Mouse (Mus musculus) lung, embryonic 14.5 days (tissue): ENCODE results near the gene Wdr48. TPM values are rescaled to one million over a fixed set of nuclear protein-coding genes. Genes with fewer than 3 reads are reported as not detected.

ENCODE experiments used
- ATAC-seq: fragments of 200-750 bp; cut with Nextera tagmentation; 2 replicates; pipeline ENCODE4 v1.8.0; 2017; ENCODE audit warnings: mild to moderate bottlenecking, moderate TSS enrichment, moderate library complexity; ENCODE audit not compliant: insufficient read depth
- DNase-seq: peaks from one replicate; pipeline ENCODE4 v3.0.0-alpha.2; 2015
- H3K27ac ChIP-seq: fragments of 300-500 bp; sonication (generic); 2 replicates; pipeline ENCODE4 v1.5.1; 2014; ENCODE audit warnings: low read depth, mild to moderate bottlenecking, moderate library complexity
- H3K27me3 ChIP-seq: fragments of 300-500 bp; sonication (generic); 2 replicates; pipeline ENCODE4 v1.6.1; 2014; ENCODE audit warnings: low read length, control low read depth; ENCODE audit not compliant: insufficient read depth
- H3K36me3 ChIP-seq: fragments of 300-500 bp; sonication (generic); 2 replicates; pipeline ENCODE4 v1.6.1; 2014; ENCODE audit warnings: control low read depth; ENCODE audit not compliant: insufficient read depth
- H3K4me1 ChIP-seq: fragments of 300-500 bp; sonication (generic); 2 replicates; pipeline ENCODE4 v1.6.1; 2014; ENCODE audit warnings: antibody characterized with exemption, control low read depth; ENCODE audit not compliant: insufficient read depth
- H3K4me2 ChIP-seq: fragments of 300-500 bp; sonication (generic); 2 replicates; pipeline ENCODE4 v1.6.1; 2014; ENCODE audit warnings: mild to moderate bottlenecking
- H3K4me3 ChIP-seq: fragments of 300-500 bp; sonication (generic); 2 replicates; pipeline ENCODE4 v1.5.1; 2014; ENCODE audit warnings: low read depth, low read length
- H3K9ac ChIP-seq: fragments of 300-500 bp; sonication (generic); 2 replicates; pipeline ENCODE4 v1.6.1; 2014
- H3K9me3 ChIP-seq: fragments of 300-500 bp; sonication (generic); 2 replicates; pipeline ENCODE4 v1.6.1; 2016; ENCODE audit warnings: low read depth, low read length, control low read depth
- CTCF ChIP-seq: IDR thresholded peaks from 2 replicates; pipeline ENCODE4 v1.5.1; 2016; ENCODE audit warnings: antibody characterized with exemption, low read depth
- WGBS: fragments of 180-500 bp; shearing (Covaris S2); extraction: QIAGEN DNeasy Blood & Tissue Kit; methylation state at CpG from one replicate; pipeline ENCODE4 v1.1.7; 2014; 5-methylcytosine and 5-hydroxymethylcytosine counted together
- polyA plus RNA-seq: library from polyadenylated mRNA; unstranded; fragments of >200 nt; fragmentation: Nextera tagmentation; extraction: Ambion mirVana; gene quantifications from 2 replicates; pipeline ENCODE4 v1.2.1, GENCODE M21; 2014

Wdr48 gene
- polyA plus RNA-seq, 1 experiment from 2014 or later: 50.9 TPM

DNA sequence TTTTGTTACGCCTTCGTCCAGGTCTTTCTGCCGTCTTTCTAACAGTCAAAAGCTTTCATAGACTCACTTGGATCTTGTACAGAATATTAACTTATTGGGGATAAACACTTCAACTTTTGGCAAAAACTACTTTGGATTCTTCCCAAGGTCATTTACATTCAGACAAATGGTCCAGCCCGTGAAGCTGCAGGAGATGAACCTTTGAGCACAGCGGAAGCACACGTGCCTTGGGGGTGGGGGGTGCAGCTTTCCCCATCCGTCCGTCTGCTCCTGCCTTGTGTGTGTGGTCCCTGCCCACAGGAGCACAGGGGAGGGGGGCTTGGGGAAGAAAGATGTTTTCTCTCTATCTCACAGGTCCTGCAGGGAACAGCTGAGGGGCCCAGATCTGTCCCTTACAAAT, 31.1 kb downstream of the Wdr48 start:
- DNase-seq (peak; percentile 90), ATAC-seq (peak; percentile 74)
- Histone ChIP-seq H3K9me3 (no peaks in the 10 kb centered on the region), H3K36me3 (peaks cover 89% of the 10 kb centered on the region), H3K4me1 (0 out of 2 replicates have a peak, but pooled peaks cover 5% of the 10 kb centered on the region), H3K4me2 (peak overlapping the region; percentile 38; the same call in 1 of the 2 replicates), H3K4me3 (no peak overlapping the region), H3K9ac (no peak overlapping the region), H3K27me3 (no peaks in the 10 kb centered on the region), H3K27ac (peak overlapping the region; percentile 90)
- 38% methylated on average over 8 of the region's 8 CpGs for WGBS
- TF ChIP-seq CTCF: no peak

DNA sequence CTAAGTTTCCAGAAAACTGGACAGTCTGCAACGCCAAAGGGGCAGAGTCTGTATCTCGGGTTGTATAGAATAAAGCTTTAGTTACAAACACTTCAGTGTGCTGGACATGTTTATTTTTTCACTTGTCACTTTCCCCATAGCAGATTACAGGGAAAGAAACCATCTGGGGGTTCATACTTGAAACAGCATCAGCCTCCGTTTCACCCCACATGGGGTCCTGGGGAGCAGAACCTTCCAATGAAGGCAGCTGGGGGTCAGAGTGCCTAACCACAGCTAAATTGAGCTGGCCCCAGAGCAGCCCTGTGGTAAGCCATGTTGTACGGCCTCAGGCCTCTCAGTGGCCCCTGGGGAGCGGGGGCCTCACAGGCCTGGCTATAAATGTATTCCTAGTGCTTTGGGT, 31.8 kb downstream of the Wdr48 start:
- no peaks in the 10 kb centered on the region for H3K9me3 ChIP-seq
- peak overlapping the region; percentile 90 for H3K27ac ChIP-seq
- peak; percentile 89 for DNase-seq
- peaks cover 90% of the 10 kb centered on the region for H3K36me3 ChIP-seq
- WGBS: 36% methylated on average over 5 of the region's 5 CpGs
- ATAC-seq: peak; percentile 80
- H3K27me3 ChIP-seq: no peaks in the 10 kb centered on the region
- no peak for TF ChIP-seq CTCF
- 0 out of 2 replicates have a peak, but pooled peaks cover 5% of the 10 kb centered on the region for H3K4me1 ChIP-seq
- H3K4me3 ChIP-seq: no peak overlapping the region
- H3K4me2 ChIP-seq: peak overlapping the region; percentile 15; the same call in 1 of the 2 replicates
- H3K9ac ChIP-seq: no peak overlapping the region

DNA sequence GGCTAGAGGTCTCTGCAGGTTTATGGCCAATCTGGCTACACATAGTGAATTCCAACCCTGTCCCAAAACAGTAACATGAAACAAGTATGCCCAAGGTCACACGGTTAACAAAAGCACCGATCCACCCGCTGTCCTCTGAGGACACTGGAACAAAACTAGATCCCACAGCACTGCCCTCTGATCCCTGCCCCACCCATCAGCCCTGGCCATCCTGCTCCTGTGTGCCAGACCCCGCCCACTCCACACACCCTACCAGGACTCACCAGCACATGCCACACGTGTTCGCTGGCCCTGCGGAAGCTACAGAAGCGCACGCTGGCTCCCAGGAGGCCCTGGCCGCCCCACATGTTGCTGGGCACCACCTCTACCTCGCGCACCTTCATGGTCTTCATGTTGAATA, 37.7 kb downstream of the Wdr48 start:
- Histone ChIP-seq H3K4me3 (no peak overlapping the region), H3K36me3 (peaks cover 56% of the 10 kb centered on the region), H3K9me3 (no peaks in the 10 kb centered on the region), H3K4me2 (no peak overlapping the region), H3K27me3 (no peaks in the 10 kb centered on the region), H3K4me1 (peaks cover 5% of the 10 kb centered on the region; the same call in 1 of the 2 replicates), H3K27ac (no peak overlapping the region), H3K9ac (no peak overlapping the region)
- DNase-seq (no peak), ATAC-seq (no peak)
- no peak for TF ChIP-seq CTCF
- 85% methylated on average over 12 of the region's 12 CpGs for WGBS

DNA sequence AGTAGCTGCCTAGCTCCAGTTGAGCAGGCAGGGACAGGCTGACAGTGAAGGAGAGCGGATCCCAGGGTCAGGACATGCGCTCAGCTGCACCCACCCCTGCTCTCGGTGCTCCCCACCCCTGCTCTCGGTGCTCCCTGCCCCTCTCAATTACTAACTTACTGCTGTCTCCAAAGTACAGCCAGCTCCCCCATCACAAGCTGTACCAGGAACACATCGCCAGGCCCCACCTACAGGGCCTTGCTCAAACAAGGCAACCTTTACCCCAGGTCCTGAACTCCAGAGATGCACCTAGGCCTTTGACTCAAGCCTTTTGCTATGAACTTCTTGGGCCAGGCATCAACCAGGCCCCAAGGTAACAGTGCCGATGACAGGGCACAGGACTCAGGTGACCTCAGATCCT, 39.0 kb downstream of the Wdr48 start:
- no peak overlapping the region for H3K4me2 ChIP-seq
- no peak for TF ChIP-seq CTCF
- no peak overlapping the region for H3K27ac ChIP-seq
- peaks cover 5% of the 10 kb centered on the region; the same call in 1 of the 2 replicates for H3K4me1 ChIP-seq
- ATAC-seq (no peak), DNase-seq (no peak)
- no peaks in the 10 kb centered on the region for H3K27me3 ChIP-seq
- H3K4me3 ChIP-seq: no peak overlapping the region
- no peak overlapping the region for H3K9ac ChIP-seq
- H3K9me3 ChIP-seq: no peaks in the 10 kb centered on the region
- WGBS: 85% methylated on average over 6 of the region's 6 CpGs
- peaks cover 43% of the 10 kb centered on the region for H3K36me3 ChIP-seq

DNA sequence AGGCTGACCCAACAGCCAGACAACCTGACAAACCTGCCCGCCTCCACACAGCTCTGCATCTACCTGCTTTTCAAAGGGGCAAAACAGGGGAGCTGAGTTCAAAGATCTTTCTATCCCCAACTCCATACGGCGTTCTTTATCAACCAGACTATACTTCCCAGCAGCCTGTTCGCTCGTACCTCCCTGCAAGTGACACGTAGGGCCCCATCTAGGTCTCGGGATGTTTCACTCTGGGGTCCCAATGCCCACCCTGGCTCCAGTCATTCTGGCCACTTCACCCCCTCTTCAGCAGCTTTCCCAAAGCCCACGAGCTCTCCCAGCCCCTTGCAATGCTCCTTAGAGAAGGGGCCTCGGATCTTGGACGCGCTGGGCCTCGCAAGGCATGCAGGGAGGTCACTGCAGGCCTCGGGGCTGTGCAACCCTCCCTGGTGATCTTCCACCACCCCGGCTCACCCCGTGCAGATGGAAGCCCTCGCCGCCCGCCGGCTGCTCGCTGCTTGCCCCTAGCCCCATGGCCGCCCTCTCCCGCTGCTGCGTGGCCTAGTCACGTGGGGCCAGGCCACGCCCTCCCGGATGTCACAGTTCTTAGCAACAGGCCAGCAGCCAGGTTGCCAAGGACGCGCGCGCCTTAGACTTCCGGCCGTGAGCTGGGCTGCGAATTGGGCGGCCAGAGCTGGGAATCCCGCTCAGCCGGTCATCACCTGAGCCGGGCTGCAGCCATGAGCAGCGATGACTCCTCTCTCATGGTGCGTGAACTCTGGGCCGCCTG, 42.5 kb downstream of the Wdr48 start, which contains the start of the genes Gorasp1 and Ttc21a:
TSS of gene Gorasp1 (minus strand) at position 561 of the 769 bp plus-strand sequence.
TSS of gene Ttc21a (plus strand) at position 602 of the 769 bp plus-strand sequence.
- 2% methylated on average over 40 of the region's 40 CpGs for WGBS
- TF ChIP-seq CTCF: no peak
- peak within 1 kb of the TSS; percentile 73 for H3K4me3 ChIP-seq
- H3K27me3 ChIP-seq: no peaks in the 10 kb centered on the region
- peaks cover 5% of the 10 kb centered on the region; the same call in 1 of the 2 replicates for H3K4me1 ChIP-seq
- H3K4me2 ChIP-seq: peak within 1 kb of the TSS; percentile 89
- H3K27ac ChIP-seq: peak within 1 kb of the TSS; percentile 63; the same call in 1 of the 2 replicates
- peaks cover 9% of the 10 kb centered on the region for H3K36me3 ChIP-seq
- H3K9ac ChIP-seq: peak within 1 kb of the TSS; percentile 82
- H3K9me3 ChIP-seq: no peaks in the 10 kb centered on the region
- ATAC-seq (peak; percentile 92), DNase-seq (peak; percentile 99)

DNA sequence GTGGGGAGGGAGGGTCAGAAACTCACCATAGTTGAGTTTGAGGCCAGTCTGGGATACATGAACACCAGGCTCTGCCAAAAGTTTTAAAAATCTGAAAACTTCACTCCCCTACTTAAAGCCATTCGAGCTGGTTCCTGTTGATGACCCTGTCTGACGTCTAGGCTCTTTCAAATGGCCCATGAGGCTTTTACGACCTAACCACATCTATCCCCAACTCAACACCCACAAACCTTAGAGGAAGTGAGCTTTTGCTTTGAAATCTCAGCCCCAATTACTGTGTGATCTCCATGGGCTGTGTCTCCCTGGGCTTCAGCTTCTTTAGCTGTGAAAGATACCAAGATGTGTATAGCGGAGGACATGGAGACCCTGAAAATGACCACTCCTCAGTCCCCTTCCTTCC, 43.8 kb downstream of the Wdr48 start:
- no peak overlapping the region for H3K9ac ChIP-seq
- TF ChIP-seq CTCF: no peak
- H3K4me1 ChIP-seq: peaks cover 5% of the 10 kb centered on the region; the same call in 1 of the 2 replicates
- no peak overlapping the region for H3K4me2 ChIP-seq
- H3K36me3 ChIP-seq: no peaks in the 10 kb centered on the region
- DNase-seq (no peak), ATAC-seq (no peak)
- no peak overlapping the region for H3K4me3 ChIP-seq
- no peak overlapping the region for H3K27ac ChIP-seq
- no peaks in the 10 kb centered on the region for H3K27me3 ChIP-seq
- H3K9me3 ChIP-seq: no peaks in the 10 kb centered on the region
- WGBS: 81% methylated on average over 4 of the region's 4 CpGs

DNA sequence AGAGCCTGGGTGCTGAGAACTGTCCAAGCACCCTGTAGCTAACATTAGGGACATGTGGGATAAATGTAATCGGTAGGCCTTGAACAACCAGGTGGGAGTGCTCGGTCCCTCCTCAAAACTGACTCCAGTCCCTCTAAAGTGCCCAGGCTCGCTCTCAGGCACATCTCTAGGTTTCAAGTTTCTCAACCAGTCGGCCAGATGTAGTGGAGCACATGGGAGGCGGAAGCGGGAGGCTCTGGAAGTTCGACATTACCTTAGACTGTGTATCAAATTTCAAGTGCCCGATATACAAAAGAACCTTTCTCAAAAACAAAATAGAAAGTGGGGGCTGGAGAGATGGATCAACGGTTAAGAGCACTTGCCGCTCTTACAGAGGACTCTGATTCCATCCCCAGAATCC, 45.0 kb downstream of the Wdr48 start:
- DNase-seq: no peak
- no peak overlapping the region for H3K9ac ChIP-seq

More for the DNA sequence above, 45.0 kb downstream of the Wdr48 start:
- Histone ChIP-seq H3K4me2 (no peak overlapping the region), H3K27ac (no peak overlapping the region), H3K36me3 (no peaks in the 10 kb centered on the region), H3K4me3 (no peak overlapping the region), H3K4me1 (peaks cover 5% of the 10 kb centered on the region; the same call in 1 of the 2 replicates), H3K27me3 (no peaks in the 10 kb centered on the region), H3K9me3 (no peaks in the 10 kb centered on the region)
- no peak for ATAC-seq
- WGBS: 52% methylated on average over 10 of the region's 10 CpGs
- TF ChIP-seq CTCF: no peak
